Mouse (Mus musculus): ENCODE data around the gene Tardbp.
A peak's percentile ranks its signal among the peaks of the same experiment; 100 is the strongest.

The Tardbp gene

DNA sequence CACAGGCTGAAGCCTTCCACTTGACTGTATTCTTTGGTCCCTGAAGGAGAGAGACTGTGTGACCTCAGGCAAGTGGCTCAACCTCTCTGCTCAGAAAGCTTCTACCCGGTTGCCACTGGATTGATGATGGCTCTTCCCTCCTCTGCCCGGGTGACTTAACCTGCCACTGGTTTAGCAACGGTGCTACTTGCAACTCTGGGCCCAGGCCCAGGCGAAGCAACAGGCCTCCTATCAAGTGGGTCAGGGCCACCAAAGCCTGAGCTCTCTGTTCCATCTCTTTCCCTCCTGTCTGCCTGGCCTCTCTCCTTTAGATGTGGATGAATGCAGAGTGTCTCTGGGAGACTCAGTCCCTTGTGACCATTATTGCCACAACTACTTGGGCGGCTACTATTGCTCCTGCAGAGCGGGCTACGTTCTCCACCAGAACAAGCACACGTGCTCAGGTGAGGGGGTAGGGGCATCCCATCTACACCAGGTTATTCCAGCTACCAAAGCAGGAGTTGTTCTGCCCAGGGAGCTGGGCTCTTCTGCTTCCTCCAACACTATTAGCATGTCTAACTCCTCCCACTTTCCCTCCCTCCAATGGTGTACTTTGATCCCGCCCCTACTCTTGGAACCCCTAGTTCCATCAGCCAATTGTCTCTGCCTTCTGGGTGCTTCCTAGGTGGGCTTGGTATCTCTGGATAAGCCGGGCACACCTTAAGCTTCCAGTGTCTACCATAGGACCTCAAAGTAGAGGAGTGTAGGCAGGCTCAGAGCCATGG, 23.3 kb downstream of the Tardbp start:
- no peak for DNase-seq (ENCODE audit: extremely low read depth, insufficient read length, low spot score)

DNA sequence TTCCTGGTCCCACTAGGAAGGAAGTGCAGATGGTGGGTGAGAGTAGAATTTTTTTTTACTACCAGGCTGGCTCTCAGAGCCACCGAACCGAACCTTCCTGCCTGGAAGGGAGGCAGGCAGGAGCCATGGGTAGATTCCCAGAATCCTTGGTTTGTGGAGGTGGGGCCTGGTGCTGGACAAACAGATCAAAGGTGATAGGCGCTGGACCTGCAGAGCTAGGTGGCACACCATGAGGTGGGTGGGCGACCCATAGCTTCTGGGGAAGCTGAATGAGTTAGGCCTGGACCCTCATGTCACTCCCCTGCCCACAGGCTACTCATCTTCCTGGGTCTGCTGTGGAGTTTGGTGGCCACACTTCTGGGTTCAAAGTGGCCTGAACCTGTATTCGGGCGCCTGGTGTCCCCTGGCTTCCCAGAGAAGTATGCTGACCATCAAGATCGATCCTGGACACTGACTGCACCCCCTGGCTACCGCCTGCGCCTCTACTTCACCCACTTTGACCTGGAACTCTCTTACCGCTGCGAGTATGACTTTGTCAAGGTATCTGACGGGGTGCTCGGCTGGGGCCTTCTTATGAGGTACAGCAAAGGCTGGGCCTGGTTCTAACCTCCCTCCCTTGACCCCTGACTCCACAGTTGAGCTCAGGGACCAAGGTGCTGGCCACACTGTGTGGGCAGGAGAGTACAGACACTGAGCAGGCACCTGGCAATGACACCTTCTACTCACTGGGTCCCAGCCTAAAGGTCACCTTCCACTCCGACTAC, 24.3 kb downstream of the Tardbp start, which contains the start of gene Masp2:
Masp2 (plus strand) TSS at position 198 of the 764 bp plus-strand sequence.
- DNase-seq (ENCODE audit: extremely low read depth, insufficient read length, low spot score) = no peak

DNA sequence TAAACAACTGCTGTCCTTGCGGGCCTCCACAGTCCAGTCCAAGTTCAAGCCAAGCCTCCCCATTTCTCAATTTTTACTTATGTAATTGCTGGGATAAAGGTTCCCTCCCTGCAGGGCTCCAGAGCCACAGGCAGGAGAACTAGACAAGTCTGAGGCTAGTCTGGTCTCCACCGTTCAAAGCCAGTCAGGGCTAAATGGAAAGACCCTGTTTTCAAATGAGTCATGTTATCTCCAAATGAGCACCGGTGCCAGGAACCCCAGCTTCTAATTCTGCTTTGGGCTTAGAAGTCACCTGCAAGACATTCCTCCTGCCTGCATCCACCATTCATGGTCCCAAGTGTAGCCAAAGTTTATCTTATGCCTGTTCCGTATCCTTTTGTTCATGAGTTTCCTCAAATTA, 24.9 kb downstream of the Tardbp start:
- no peak for DNase-seq (ENCODE audit: extremely low read depth, insufficient read length, low spot score)

DNA sequence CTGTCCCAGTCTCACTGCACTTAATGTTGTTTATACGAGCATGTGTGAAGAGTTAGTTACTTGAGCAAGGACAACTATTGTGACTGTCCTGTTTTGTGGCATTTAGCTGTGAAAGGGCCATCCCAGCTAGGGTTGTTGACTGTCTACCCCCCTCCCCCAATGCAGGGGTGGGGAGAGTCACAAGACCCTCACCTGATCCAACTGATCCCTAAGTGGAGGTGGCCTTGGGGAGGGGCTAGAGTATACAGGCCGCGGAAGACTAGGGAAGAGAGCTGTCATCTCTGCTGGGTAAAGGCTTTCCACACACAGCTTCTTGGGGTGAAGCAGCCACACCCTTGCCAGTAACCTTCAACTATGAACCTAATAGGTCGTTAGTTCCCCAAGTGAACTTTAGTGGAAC, 26.5 kb downstream of the Tardbp start:
- DNase-seq (ENCODE audit: extremely low read depth, insufficient read length, low spot score) = no peak

DNA sequence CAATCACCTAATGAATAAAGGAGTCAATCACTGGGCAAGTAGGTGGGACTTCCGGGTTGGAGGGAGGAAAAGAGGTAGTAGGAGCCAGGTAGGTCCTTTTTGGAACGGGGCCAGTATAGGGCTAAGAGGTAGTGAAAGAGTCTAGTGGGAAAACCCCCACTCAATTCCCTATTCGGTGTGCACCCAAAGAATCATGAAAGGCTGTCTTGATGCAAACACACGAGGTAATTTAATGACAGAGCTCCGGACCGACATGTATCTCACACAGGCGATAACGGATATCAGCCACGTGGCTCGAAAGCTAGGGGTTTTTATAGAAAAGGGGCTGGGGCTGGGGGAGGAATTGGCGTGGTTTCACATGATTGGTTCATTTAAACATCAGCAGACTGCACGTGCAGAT, 28.0 kb downstream of the Tardbp start:
- DNase-seq (ENCODE audit: extremely low read depth, insufficient read length, low spot score) = no peak

DNA sequence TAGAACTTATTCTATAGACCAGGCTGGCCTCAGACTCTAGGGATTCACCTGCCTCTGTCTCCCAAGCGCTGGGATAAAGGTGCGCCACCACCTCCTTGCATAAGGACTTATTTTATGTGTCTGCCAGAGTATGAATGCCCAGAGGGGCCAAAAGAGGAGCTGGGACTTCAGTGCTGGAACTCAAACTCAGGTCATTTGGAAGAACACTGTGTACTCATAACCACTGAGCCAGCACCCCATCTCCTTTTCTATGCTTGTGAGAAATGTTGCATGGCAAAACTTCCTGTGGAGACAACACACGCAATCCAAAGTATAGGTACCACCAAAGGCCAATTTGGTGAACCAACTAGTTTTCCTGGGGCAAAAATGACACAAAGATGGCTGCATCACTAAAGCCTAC, 30.1 kb downstream of the Tardbp start:
- DNase-seq (ENCODE audit: extremely low read depth, insufficient read length, low spot score) = no peak

DNA sequence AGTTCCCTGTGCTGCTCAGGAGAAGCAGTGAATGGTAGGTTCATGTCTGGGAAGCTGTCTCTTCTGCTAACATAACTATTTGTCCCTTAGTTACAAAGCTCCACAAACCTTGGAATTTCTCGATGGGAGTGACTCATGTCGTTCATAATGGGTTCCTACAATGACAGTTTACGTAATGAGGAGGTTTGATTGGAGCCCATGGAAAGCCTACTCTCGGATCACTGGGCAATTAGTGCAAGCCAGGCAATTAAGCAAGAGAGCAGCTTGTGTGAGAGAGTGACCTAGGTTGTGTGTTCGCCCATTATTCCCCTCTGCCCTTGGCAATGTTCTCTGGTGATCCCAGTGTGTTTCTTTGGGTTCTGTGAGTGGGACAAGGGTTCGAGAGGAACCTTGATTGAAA, 30.9 kb downstream of the Tardbp start:
- no peak for DNase-seq (ENCODE audit: extremely low read depth, insufficient read length, low spot score)

DNA sequence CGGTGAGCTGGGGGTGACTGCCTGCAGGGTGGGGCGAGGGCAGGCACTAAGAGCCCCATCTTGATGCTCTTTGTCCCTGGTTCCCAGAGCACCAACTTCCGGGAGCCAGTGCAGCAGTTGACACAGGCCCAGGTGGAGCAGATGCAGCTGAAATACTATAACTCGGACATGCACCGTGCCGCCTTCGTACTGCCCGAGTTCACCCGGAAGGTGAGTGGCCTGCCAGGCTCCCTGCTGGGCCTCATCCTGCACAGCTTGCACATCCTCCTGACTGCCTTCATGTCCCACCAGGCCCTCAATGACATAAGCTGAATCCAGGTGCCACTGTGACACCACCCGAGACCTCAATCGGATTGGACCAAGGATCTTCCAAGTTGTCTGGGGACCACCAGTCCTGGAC, 32.8 kb downstream of the Tardbp start:
- no peak for DNase-seq (ENCODE audit: extremely low read depth, insufficient read length, low spot score)

DNA sequence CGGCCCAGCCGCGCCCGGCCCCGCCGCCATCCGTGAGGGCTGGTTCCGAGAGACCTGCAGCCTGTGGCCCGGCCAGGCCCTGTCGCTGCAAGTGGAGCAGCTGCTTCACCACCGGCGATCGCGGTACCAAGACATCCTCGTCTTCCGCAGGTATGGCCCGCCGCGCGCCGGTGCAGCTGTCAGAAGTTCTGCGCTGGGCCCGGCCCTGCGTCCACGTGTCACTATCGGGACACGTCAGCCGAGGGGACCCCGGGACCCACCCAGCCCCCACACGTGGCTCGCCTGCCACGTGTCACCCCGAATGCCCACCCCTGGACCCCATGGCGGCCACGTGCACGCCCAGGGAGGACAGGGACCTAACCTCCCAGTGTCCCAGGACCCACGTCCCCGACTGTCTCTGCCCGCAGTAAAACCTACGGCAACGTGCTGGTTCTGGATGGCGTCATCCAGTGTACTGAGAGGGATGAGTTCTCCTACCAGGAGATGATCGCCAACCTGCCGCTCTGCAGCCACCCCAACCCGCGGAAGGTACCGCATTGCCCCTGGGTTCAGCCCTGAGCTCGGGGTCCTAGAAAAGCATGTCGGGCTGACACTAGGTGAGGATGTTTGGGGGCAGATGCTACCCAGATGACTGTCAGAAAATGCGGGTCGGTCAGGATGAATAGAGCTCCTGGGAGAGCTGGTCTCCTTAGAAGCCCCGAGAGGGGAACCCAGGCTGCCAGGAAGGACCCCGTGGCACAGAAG, 35.0 kb downstream of the Tardbp start:
- DNase-seq (ENCODE audit: extremely low read depth, insufficient read length, low spot score) = peak; percentile 64

DNA sequence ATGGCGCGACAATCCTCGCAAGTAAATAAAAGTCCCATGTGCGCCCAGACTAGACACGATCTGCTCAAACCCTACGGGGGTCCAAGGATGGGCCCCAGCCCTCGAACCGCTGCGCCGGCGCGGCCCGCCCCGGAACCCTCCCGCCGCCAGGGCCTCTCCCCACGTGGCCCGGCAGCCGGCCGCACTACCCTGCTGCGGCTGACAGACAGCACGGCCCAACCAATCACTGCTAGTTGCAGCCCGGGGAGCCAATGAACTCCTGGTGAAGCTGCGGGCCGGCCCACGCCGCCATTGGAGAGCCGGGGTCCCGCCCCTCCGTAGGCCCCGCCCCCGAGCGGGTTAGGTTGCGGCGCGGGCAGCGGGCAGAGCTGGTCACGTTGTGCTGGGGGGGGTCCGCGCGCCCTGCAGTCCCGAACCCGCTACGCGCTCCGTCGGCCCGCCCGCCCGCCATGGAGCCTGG, 35.6 kb downstream of the Tardbp start, which contains the start of gene Srm:
Srm (plus strand) TSS at position 333 of the 460 bp plus-strand sequence.
- peak; percentile 94 for DNase-seq (ENCODE audit: extremely low read depth, insufficient read length, low spot score)

DNA sequence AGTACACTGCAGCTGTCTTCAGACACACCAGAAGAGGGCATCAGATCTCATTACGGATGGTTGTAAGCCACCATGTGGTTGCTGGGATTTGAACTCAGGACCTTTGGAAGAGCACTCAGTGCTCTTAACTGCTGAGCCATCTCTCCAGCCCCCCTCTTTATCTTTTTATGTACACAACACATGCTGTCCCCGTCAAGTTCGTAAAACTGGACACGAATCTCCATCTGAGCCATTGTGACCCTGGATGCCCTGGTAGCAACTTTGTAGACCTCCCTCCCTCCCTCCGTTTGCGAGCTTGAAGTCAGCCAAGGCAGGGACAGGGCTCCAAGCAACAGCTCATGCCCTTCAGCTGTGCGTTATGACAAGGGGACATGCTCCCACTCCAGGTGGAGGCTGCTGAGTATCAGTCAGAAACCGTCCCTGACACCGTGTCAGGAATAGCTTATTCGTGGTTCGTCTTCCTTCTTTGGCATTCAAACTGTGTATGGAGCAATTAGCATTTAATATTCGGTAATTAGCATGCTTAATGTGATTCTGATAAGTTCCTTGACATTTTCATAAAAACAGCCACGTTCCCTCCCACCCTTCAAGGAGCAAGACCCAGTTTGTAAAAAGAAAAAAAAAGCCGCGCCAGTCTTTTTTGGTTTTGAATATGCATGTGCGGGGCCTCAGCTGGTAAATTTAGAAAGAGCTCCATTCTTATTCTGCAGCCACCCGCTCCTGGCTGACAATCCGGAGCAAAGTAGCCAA, 36.2 kb downstream of the Tardbp start:
- DNase-seq (ENCODE audit: extremely low read depth, insufficient read length, low spot score) = peak; percentile 41

DNA sequence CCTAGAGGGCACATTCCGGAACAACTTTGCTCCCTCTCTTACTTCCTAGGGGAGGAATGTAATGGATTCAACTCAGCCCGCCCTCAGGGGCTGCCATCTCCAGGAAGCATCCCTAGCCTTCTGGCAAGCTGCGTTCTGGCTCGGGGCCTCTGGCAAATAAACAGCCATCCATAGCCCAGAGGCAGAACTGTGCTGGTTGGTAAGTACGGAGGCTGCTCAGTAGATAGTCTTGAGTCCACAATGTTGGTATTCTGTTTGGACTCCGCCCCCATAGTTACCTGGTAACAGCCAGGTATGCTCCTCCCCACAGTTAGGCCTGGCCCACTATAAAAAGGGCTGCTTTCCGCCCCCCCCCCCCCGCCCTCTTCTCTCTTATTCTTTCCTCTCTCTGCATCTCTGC, 37.3 kb downstream of the Tardbp start:
- no peak for DNase-seq (ENCODE audit: extremely low read depth, insufficient read length, low spot score)

DNA sequence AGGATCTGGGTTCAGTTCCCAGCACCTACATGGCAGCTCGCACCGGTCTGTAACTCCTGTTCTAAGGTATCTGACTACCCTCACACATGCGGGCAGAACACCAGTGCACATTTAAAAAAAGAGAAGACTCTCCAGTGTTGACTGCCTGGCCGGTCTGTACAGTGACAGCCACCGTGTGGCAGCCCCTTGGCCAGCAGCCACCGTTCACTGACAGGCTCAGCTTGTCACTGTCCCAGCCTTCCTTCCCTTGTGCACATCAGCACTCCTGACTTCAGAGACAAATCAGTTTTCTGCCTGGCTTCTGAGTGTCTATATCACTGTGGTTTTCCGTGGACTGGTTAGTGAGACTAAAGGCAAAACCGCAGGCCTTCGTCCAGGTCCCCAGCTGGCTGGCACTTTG, 38.0 kb downstream of the Tardbp start:
- no peak for DNase-seq (ENCODE audit: extremely low read depth, insufficient read length, low spot score)

DNA sequence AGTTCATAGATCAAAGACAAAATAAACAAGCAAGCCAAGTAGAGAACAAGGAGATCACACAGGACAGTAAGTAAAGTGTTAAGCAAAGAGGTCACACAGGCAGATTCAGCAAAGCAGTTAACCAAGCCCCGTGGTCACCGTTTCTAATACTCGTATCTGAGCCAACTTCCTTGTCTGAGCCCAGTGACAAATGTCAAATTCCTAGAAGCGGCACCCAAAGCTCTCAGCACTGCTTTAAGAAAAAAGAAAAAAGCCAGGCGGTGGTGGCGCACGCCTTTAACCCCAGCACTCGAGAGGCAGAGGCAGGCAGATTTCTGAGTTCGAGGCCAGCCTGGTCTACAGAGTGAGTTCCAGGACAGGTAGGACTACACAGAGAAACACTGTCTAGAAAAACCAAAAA, 40.2 kb downstream of the Tardbp start:
- DNase-seq (ENCODE audit: extremely low read depth, insufficient read length, low spot score) = no peak

DNA sequence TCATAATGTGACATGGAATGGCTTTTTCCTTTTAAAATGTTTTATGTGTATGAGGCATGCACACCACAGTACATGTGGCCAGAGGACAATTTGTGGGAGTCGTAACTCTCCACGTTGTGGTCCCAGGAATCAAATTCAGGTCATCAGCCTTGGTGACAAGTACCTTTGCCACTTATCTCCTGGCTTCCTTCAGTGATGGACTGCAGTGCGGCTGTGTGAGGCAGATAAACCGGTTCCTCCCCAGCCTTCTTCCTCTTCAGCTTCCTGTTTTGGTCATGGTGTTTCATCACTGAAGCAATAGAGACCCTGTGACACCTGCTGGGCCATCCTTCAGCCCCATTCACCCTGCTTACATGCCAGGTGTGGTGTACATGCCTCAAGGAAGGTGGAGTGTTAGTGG, 43.6 kb downstream of the Tardbp start:
- no peak for DNase-seq (ENCODE audit: extremely low read depth, insufficient read length, low spot score)

DNA sequence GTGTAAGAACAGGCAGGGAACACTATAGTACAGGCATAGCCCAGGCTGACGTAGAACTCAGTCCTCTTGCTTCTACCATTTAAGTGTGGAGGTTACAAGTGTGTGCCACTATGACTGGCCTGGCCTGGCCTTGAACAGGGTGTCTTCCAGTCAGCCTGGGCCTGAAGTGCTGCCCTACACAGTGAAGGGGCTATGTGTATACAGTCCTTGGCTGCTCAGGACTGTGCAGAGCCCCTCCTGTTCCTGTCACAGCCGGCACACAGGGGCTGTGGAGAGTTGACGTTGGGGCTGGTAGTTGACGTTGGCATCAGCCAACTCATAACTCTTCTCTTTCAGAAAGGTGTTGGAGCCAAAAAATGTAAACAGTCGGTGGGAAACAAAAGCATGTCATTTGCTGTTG, 45.4 kb downstream of the Tardbp start:
- DNase-seq (ENCODE audit: extremely low read depth, insufficient read length, low spot score) = no peak

DNA sequence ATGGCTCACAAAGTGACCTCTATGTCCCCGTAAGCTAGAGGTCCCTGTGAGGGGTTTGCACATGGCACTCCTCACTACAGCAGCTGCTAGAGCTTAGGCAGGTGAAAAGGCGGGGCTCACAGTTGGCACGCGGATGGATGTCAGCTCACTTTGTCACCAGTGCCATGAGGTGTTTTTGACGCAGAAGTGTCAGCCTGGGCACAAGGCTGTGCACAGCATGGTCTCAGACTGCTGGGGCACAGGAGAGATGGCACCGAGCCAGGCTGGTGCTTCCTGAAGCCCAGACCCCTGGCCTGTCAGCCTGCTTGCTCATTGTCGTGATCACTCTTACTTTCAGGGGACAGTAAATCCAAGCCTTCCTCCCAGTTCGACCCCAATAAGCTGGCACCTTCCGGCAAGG, 46.1 kb downstream of the Tardbp start:
- no peak for DNase-seq (ENCODE audit: extremely low read depth, insufficient read length, low spot score)

DNA sequence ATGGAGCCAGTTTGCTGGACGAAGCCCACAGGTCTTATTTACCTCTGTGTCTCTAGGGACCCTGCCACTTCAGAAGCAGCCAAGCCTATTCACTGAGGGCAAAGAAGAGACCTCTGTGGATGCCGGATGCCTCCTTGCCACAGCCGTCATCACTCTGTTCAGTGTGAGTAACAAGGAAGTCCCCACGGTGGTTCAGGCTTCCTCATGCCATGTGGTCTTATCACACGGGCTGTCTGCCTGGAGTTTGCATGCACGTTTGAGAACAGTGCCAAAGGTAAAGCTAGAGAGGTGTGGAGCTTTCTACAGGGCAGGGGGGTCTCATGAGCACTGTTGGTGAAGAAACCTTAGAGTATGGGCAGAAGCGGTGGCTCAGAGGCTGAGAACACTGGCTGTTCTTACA, 53.6 kb downstream of the Tardbp start:
- DNase-seq (ENCODE audit: extremely low read depth, insufficient read length, low spot score) = no peak

DNA sequence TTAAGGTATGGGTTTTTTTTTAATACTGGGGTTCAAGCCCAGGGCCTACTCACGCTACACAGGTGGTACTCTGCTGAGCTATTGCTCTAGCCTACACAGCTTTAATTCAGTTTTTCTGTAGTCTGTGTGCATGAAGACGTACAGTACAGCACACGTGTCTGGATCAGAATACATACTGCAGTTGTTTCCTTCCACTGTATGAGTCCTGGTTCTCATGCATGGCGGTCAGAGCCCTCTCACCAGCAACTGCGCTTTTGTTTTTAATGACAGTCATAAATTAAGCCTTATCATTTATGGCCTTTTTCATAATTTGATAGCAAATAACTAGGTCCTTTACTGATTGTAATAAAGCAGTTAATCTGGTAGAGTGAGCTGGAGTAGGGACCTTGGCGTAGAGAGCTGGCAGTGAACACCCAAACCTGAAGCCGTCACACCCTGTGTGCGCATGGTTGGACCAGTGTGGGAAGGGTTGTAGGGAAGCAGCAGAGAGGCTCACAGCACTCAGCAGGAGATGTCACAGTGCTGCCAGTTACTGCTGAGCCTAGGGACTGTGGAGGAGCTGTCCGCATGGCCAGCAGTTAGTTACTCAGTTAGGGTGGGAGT, 56.0 kb downstream of the Tardbp start:
- DNase-seq (ENCODE audit: extremely low read depth, insufficient read length, low spot score) = no peak

DNA sequence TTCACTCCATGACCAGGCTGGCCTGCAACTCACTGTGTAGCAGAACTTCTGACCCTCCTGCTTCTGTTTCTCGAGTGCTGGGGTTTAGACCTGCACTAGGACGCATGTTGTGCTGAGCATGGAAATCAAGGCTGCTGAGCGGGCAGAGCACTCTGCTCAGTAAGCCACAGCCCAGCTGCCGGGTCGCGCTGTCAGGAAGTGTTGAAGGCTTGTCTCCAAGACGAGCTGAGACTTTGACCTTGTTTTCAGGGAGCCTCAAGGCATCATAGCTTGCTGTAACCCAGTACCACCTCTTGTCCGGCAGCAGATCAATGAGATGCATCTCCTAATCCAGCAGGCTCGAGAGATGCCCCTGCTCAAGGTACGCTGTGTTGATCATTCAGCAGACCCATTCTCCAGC, 56.7 kb downstream of the Tardbp start:
- no peak for DNase-seq (ENCODE audit: extremely low read depth, insufficient read length, low spot score)
